Mouse (Mus musculus) spleen, postnatal 0 days (tissue): ENCODE results near the gene Rps12. TPM values are rescaled to one million over a fixed set of nuclear protein-coding genes. Genes with fewer than 3 reads are reported as not detected.

Experiments
- polyA plus RNA-seq: library from polyadenylated mRNA; unstranded; fragments of >200 nt; fragmentation: Nextera tagmentation; extraction: Ambion mirVana; gene quantifications from 2 replicates; pipeline ENCODE4 v1.2.1, GENCODE M21; 2015

Rps12 gene
- polyA plus RNA-seq = 299 and 304 TPM in 2 replicates

GRCm38 (mm10) chr10:23787062-23787821 is at the start of gene Rps12:
Gene Rps12 (minus strand): TSS chr10:23787275.

GRCm38 (mm10) chr10:23796551-23797503 is 9.8 kb upstream of the Rps12 start, which contains the start of gene Slc18b1:
Gene Slc18b1 (plus strand): TSS chr10:23796986.

Other genes with a start within 250 kb of the Rps12 start
- gene Slc18b1, start 9.7 kb upstream of the Rps12 start, polyA plus RNA-seq = 2.1 and 2.2 TPM in 2 replicates
- 2.8 and 3.0 TPM in 2 replicates for gene Vnn3, start 64.2 kb upstream of the Rps12 start, polyA plus RNA-seq
- 0.97 and 1.1 TPM in 2 replicates for gene Vnn1, start 107.4 kb upstream of the Rps12 start, polyA plus RNA-seq
- not detected in 2 replicates for gene Taar1, start 133.1 kb upstream of the Rps12 start, polyA plus RNA-seq
- gene Taar2, start 151.3 kb upstream of the Rps12 start, polyA plus RNA-seq = not detected in 2 replicates
- not detected in 2 replicates for gene Taar3, start 162.3 kb upstream of the Rps12 start, polyA plus RNA-seq
- gene Taar4, start 173.2 kb upstream of the Rps12 start, polyA plus RNA-seq = not detected in 2 replicates
- gene Taar5, start 183.4 kb upstream of the Rps12 start, polyA plus RNA-seq = not detected in 2 replicates
- not detected in 2 replicates for gene Taar6, start 198.4 kb upstream of the Rps12 start, polyA plus RNA-seq
- not detected in 2 replicates for gene Taar7a, start 206.2 kb upstream of the Rps12 start, polyA plus RNA-seq
- gene Taar7b, start 212.7 kb upstream of the Rps12 start, polyA plus RNA-seq = not detected in 2 replicates
- not detected in 2 replicates for gene Taar7d, start 239.9 kb upstream of the Rps12 start, polyA plus RNA-seq